Mouse (Mus musculus): ENCODE results near the gene Artn. TPM values are rescaled to one million over a fixed set of nuclear protein-coding genes. Genes with fewer than 3 reads are reported as not detected.

Artn gene
- polyA plus RNA-seq, 1 experiment from 2014 or later: 1.7 TPM

- Histone ChIP-seq H3K4me3 (no peak overlapping the region), H3K4me1 (peaks cover 23% of the 10 kb centered on the region), H3K4me2 (replicated peaks) (no peak overlapping the region), H3K27me3 (no peaks in the 10 kb centered on the region), H3K9me3 (replicated peaks) (no peaks in the 10 kb centered on the region), H3K27ac (no peak overlapping the region), H3K9ac (no peak overlapping the region), H3K36me3 (peaks cover 71% of the 10 kb centered on the region)
- no peak for ATAC-seq (ENCODE audit: low FRiP score)
- WGBS: 95% methylated on average over 8 of the region's 8 CpGs
Measured at GRCm38 (mm10) chr4:117904761-117905160, 24.8 kb downstream of the Artn start.

- H3K9ac ChIP-seq: no peak overlapping the region
- no peak overlapping the region for H3K27ac ChIP-seq
- ATAC-seq (ENCODE audit: low FRiP score): no peak
- H3K4me2 ChIP-seq (replicated peaks): no peak overlapping the region
- H3K4me1 ChIP-seq: peaks cover 16% of the 10 kb centered on the region
- H3K27me3 ChIP-seq: no peaks in the 10 kb centered on the region
- 92% methylated on average over 10 of the region's 10 CpGs for WGBS
- H3K36me3 ChIP-seq: peaks cover 75% of the 10 kb centered on the region
- H3K9me3 ChIP-seq (replicated peaks): no peaks in the 10 kb centered on the region
- H3K4me3 ChIP-seq: no peak overlapping the region
Measured at GRCm38 (mm10) chr4:117904094-117904493, 25.5 kb downstream of the Artn start.

GRCm38 (mm10) chr4:117898111-117898510 lies 31.5 kb downstream of the Artn start:
- Histone ChIP-seq H3K27ac (no peak overlapping the region), H3K36me3 (peaks cover 94% of the 10 kb centered on the region), H3K27me3 (no peaks in the 10 kb centered on the region), H3K4me2 (replicated peaks) (no peak overlapping the region), H3K4me1 (no peaks in the 10 kb centered on the region), H3K9me3 (replicated peaks) (no peaks in the 10 kb centered on the region), H3K9ac (no peak overlapping the region), H3K4me3 (no peak overlapping the region)
- 85% methylated on average over 3 of the region's 3 CpGs for WGBS
- no peak for ATAC-seq (ENCODE audit: low FRiP score)

GRCm38 (mm10) chr4:117896031-117896430 lies 33.5 kb downstream of the Artn start:
- H3K36me3 ChIP-seq: peaks cover 74% of the 10 kb centered on the region
- no peak overlapping the region for H3K4me3 ChIP-seq
- WGBS: 93% methylated on average over 6 of the region's 6 CpGs
- peaks cover 8% of the 10 kb centered on the region for H3K4me1 ChIP-seq
- no peak overlapping the region for H3K9ac ChIP-seq
- H3K27me3 ChIP-seq: no peaks in the 10 kb centered on the region
- ATAC-seq (ENCODE audit: low FRiP score): no peak
- H3K27ac ChIP-seq: no peak overlapping the region
- no peak overlapping the region for H3K4me2 ChIP-seq (replicated peaks)
- H3K9me3 ChIP-seq (replicated peaks): no peaks in the 10 kb centered on the region

GRCm38 (mm10) chr4:117895339-117895738 lies 34.2 kb downstream of the Artn start:
- H3K4me1 ChIP-seq: peaks cover 11% of the 10 kb centered on the region
- H3K36me3 ChIP-seq: peaks cover 67% of the 10 kb centered on the region
- no peak overlapping the region for H3K9ac ChIP-seq
- no peak for ATAC-seq (ENCODE audit: low FRiP score)
- H3K27ac ChIP-seq: no peak overlapping the region
- no peaks in the 10 kb centered on the region for H3K27me3 ChIP-seq
- 82% methylated on average over 7 of the region's 7 CpGs for WGBS
- H3K4me2 ChIP-seq (replicated peaks): no peak overlapping the region
- no peaks in the 10 kb centered on the region for H3K9me3 ChIP-seq (replicated peaks)
- H3K4me3 ChIP-seq: no peak overlapping the region

GRCm38 (mm10) chr4:117894601-117895000 lies 35.0 kb downstream of the Artn start:
- H3K9me3 ChIP-seq (replicated peaks): no peaks in the 10 kb centered on the region
- no peak overlapping the region for H3K4me3 ChIP-seq
- peaks cover 66% of the 10 kb centered on the region for H3K36me3 ChIP-seq
- H3K27me3 ChIP-seq: no peaks in the 10 kb centered on the region
- no peak overlapping the region for H3K27ac ChIP-seq
- peaks cover 11% of the 10 kb centered on the region for H3K4me1 ChIP-seq
- no peak for ATAC-seq (ENCODE audit: low FRiP score)
- WGBS: 91% methylated on average over 8 of the region's 8 CpGs
- no peak overlapping the region for H3K4me2 ChIP-seq (replicated peaks)
- no peak overlapping the region for H3K9ac ChIP-seq

GRCm38 (mm10) chr4:117893376-117893775 lies 36.2 kb downstream of the Artn start:
- ATAC-seq (ENCODE audit: low FRiP score): no peak
- Histone ChIP-seq H3K27me3 (no peaks in the 10 kb centered on the region), H3K4me2 (replicated peaks) (no peak overlapping the region), H3K4me3 (no peak overlapping the region), H3K9ac (no peak overlapping the region), H3K36me3 (peaks cover 61% of the 10 kb centered on the region), H3K4me1 (peaks cover 11% of the 10 kb centered on the region), H3K9me3 (replicated peaks) (no peaks in the 10 kb centered on the region), H3K27ac (no peak overlapping the region)
- 24% methylated on average over 9 of the region's 9 CpGs for WGBS

- under 1% methylated on average over 21 of the region's 21 CpGs for WGBS
- peak; percentile 84 for ATAC-seq (ENCODE audit: low FRiP score)
- Histone ChIP-seq H3K36me3 (peaks cover 45% of the 10 kb centered on the region), H3K27ac (no peak within 1 kb of the TSS), H3K4me3 (peak within 1 kb of the TSS; percentile 59), H3K4me2 (replicated peaks) (peak within 1 kb of the TSS; percentile 78), H3K9me3 (replicated peaks) (no peaks in the 10 kb centered on the region), H3K4me1 (peaks cover 14% of the 10 kb centered on the region), H3K27me3 (no peaks in the 10 kb centered on the region), H3K9ac (peak within 1 kb of the TSS; percentile 55)
Measured at GRCm38 (mm10) chr4:117891738-117892161, 37.8 kb downstream of the Artn start, which contains the start of gene Dph2. Gene Dph2 (minus strand): TSS chr4:117892032.

GRCm38 (mm10) chr4:117890750-117891149 lies 38.8 kb downstream of the Artn start:
- peak overlapping the region; percentile 78 for H3K4me2 ChIP-seq (replicated peaks)
- WGBS: 72% methylated on average over 8 of the region's 8 CpGs

GRCm38 (mm10) chr4:117890031-117890430 lies 39.5 kb downstream of the Artn start:
- ATAC-seq (ENCODE audit: low FRiP score): no peak
- Histone ChIP-seq H3K9me3 (replicated peaks) (no peaks in the 10 kb centered on the region), H3K4me3 (no peak overlapping the region), H3K4me2 (replicated peaks) (no peak overlapping the region), H3K4me1 (peaks cover 26% of the 10 kb centered on the region), H3K9ac (no peak overlapping the region), H3K27me3 (no peaks in the 10 kb centered on the region), H3K27ac (no peak overlapping the region), H3K36me3 (peaks cover 37% of the 10 kb centered on the region)
- WGBS: 93% methylated on average over 14 of the region's 14 CpGs

More at GRCm38 (mm10) chr4:117890750-117891149, 38.8 kb downstream of the Artn start:
- Histone ChIP-seq H3K36me3 (peaks cover 37% of the 10 kb centered on the region), H3K4me1 (peaks cover 24% of the 10 kb centered on the region), H3K27ac (no peak overlapping the region), H3K9ac (no peak overlapping the region), H3K4me3 (peak overlapping the region; percentile 59), H3K9me3 (replicated peaks) (no peaks in the 10 kb centered on the region), H3K27me3 (no peaks in the 10 kb centered on the region)
- no peak for ATAC-seq (ENCODE audit: low FRiP score)

GRCm38 (mm10) chr4:117889471-117889870 lies 40.1 kb downstream of the Artn start:
- Histone ChIP-seq H3K9ac (no peak overlapping the region), H3K36me3 (peaks cover 37% of the 10 kb centered on the region), H3K4me2 (replicated peaks) (no peak overlapping the region), H3K27ac (no peak overlapping the region), H3K4me3 (no peak overlapping the region), H3K9me3 (replicated peaks) (no peaks in the 10 kb centered on the region), H3K4me1 (peaks cover 30% of the 10 kb centered on the region), H3K27me3 (no peaks in the 10 kb centered on the region)
- no peak for ATAC-seq (ENCODE audit: low FRiP score)
- WGBS: 93% methylated on average over 15 of the region's 15 CpGs

- Histone ChIP-seq H3K4me1 (peaks cover 40% of the 10 kb centered on the region), H3K4me2 (replicated peaks) (peak overlapping the region; percentile 93)
Measured at GRCm38 (mm10) chr4:117887920-117888319, 41.6 kb downstream of the Artn start.

GRCm38 (mm10) chr4:117887133-117887532 lies 42.4 kb downstream of the Artn start, which contains the start of gene Atp6v0b:
Gene Atp6v0b (minus strand): TSS chr4:117887333.
- Histone ChIP-seq H3K4me3 (peak within 1 kb of the TSS; percentile 92), H3K4me2 (replicated peaks) (peak within 1 kb of the TSS; percentile 93), H3K4me1 (peaks cover 44% of the 10 kb centered on the region), H3K36me3 (peaks cover 35% of the 10 kb centered on the region), H3K27ac (peak within 1 kb of the TSS; percentile 60; the same call in 1 of the 2 replicates), H3K9ac (peak within 1 kb of the TSS; percentile 95), H3K9me3 (replicated peaks) (no peaks in the 10 kb centered on the region), H3K27me3 (no peaks in the 10 kb centered on the region)
- WGBS: 0% methylated on average over 37 of the region's 37 CpGs
- ATAC-seq (ENCODE audit: low FRiP score): peak; percentile 81

More at GRCm38 (mm10) chr4:117887920-117888319, 41.6 kb downstream of the Artn start:
- 72% methylated on average over 2 of the region's 2 CpGs for WGBS
- Histone ChIP-seq H3K9ac (0 out of 2 replicates have a peak overlapping the region, but pooled peaks have one; percentile 15), H3K27ac (no peak overlapping the region), H3K36me3 (peaks cover 35% of the 10 kb centered on the region), H3K4me3 (peak overlapping the region; percentile 92; the same call in 1 of the 2 replicates), H3K9me3 (replicated peaks) (no peaks in the 10 kb centered on the region), H3K27me3 (no peaks in the 10 kb centered on the region)
- no peak for ATAC-seq (ENCODE audit: low FRiP score)
